Mouse (Mus musculus) myocyte (in vitro differentiated cells): ENCODE results near the gene Cdr2l. TPM values are rescaled to one million over a fixed set of nuclear protein-coding genes. Genes with fewer than 3 reads are reported as not detected.

Experiments used
- H3K27me3 ChIP-seq: one replicate; pipeline ENCODE4 v1.6.1; 2011; ENCODE audit not compliant: control insufficient read depth, insufficient read depth, insufficient read length
- H3K36me3 ChIP-seq: one replicate; pipeline ENCODE4 v1.6.1; 2011; ENCODE audit not compliant: control insufficient read depth, insufficient read depth
- H3K4me2 ChIP-seq: one replicate; pipeline ENCODE4 v1.6.1; 2011; ENCODE audit warnings: low read depth, control low read depth
- H3K4me3 ChIP-seq: one replicate; pipeline ENCODE4 v1.5.1; 2011; ENCODE audit warnings: mild to moderate bottlenecking, control low read depth, moderate library complexity
- H3K79me2 ChIP-seq: one replicate; pipeline ENCODE4 v1.6.1; 2011; ENCODE audit not compliant: control insufficient read depth, insufficient read depth
- H3ac ChIP-seq: one replicate; pipeline ENCODE4 v1.6.1; 2011; ENCODE audit not compliant: control insufficient read depth, insufficient read length
- CEBPB ChIP-seq: IDR thresholded peaks from 2 replicates; pipeline ENCODE4 v1.6.1; 2011; ENCODE audit warnings: mild to moderate bottlenecking, moderate library complexity; ENCODE audit not compliant: poor library complexity, insufficient read depth, severe bottlenecking
- E2F4 ChIP-seq: IDR thresholded peaks from one replicate; pipeline ENCODE4 v1.6.1; 2011; ENCODE audit warnings: mild to moderate bottlenecking, control low read depth, moderate library complexity; ENCODE audit not compliant: insufficient read depth
- MAX ChIP-seq: IDR thresholded peaks from one replicate; pipeline ENCODE4 v1.6.1; 2011; ENCODE audit warnings: low read depth, mild to moderate bottlenecking, control low read depth
- MYOD1 ChIP-seq, 3 experiments: IDR thresholded peaks; one replicate each; pipeline ENCODE4 v1.6.1; 2011; ENCODE audit warnings: control low read depth in 2 of 3, low read depth in 2 of 3, mild to moderate bottlenecking in 2 of 3, moderate library complexity in 1 of 3; ENCODE audit not compliant: insufficient read length in 2 of 3, control insufficient read depth in 1 of 3
- MYOG ChIP-seq, 3 experiments: IDR thresholded peaks; one replicate each; pipeline ENCODE4 v1.6.1; 2011; ENCODE audit warnings: control low read depth in 2 of 3, low read depth in 2 of 3, mild to moderate bottlenecking in 2 of 3; ENCODE audit not compliant: insufficient read length in 2 of 3, control insufficient read depth in 1 of 3, insufficient read depth in 1 of 3
- POLR2A ChIP-seq: IDR thresholded peaks from one replicate; pipeline ENCODE4 v1.6.1; 2011; ENCODE audit warnings: low read depth, mild to moderate bottlenecking, control low read depth, moderate library complexity; ENCODE audit not compliant: insufficient read length
- POLR2AphosphoS2 ChIP-seq: IDR thresholded peaks from one replicate; pipeline ENCODE4 v1.6.1; 2011; ENCODE audit warnings: low read depth, control low read depth; ENCODE audit not compliant: insufficient read length
- REST ChIP-seq: IDR thresholded peaks from one replicate; pipeline ENCODE4 v1.6.1; 2011; ENCODE audit warnings: mild to moderate bottlenecking, control low read depth, moderate library complexity; ENCODE audit not compliant: insufficient read depth, insufficient read length
- SRF ChIP-seq: IDR thresholded peaks from one replicate; pipeline ENCODE4 v1.6.1; 2011; ENCODE audit warnings: low read depth; ENCODE audit not compliant: control insufficient read depth, insufficient read length
- TCF12 ChIP-seq: IDR thresholded peaks from one replicate; pipeline ENCODE4 v1.6.1; 2011; ENCODE audit warnings: mild to moderate bottlenecking, control low read depth; ENCODE audit not compliant: poor library complexity, insufficient read depth, severe bottlenecking
- TCF3 ChIP-seq: IDR thresholded peaks from one replicate; pipeline ENCODE4 v1.6.1; 2011; ENCODE audit warnings: low read depth, control low read depth; ENCODE audit not compliant: insufficient read length
- USF1 ChIP-seq: IDR thresholded peaks from one replicate; pipeline ENCODE4 v1.6.1; 2011; ENCODE audit warnings: low read depth, mild to moderate bottlenecking, control low read depth, moderate library complexity
- polyA plus RNA-seq: library from polyadenylated mRNA; unstranded; fragments of >200 nt; fragmentation: generic; extraction: Trizol; gene quantifications from one replicate; pipeline ENCODE4 v1.2.1, GENCODE M21; 2012; ENCODE audit warnings: missing spikeins

Cdr2l gene
- polyA plus RNA-seq, 1 experiment, result 52.8 TPM

GRCm38 (mm10) chr11:115337826-115338225 is 43.9 kb upstream of the Cdr2l start:
- Histone ChIP-seq H3K79me2 (no peaks in the 10 kb centered on the region), H3K36me3 (no peaks in the 10 kb centered on the region), H3ac (no peak overlapping the region), H3K4me3 (no peak overlapping the region), H3K4me2 (no peak overlapping the region), H3K27me3 (peaks cover 57% of the 10 kb centered on the region)
- TF ChIP-seq E2F4 (no peak), MYOG (IDR thresholded peaks at IDR 0.05; ENCODE audit: control insufficient read depth in 1 of 3, insufficient read depth in 1 of 3, insufficient read length in 2 of 3, low read depth in 2 of 3) (no peak), TCF3 (no peak), POLR2AphosphoS2 (no peak), USF1 (no peak), MAX (no peak), POLR2A (no peak), MYOD1 (IDR thresholded peaks at IDR 0.05; ENCODE audit: control insufficient read depth in 1 of 3, insufficient read length in 2 of 3, low read depth in 2 of 3) (no peak), TCF12 (no peak), SRF (no peak), CEBPB (no peak), REST (no peak)

GRCm38 (mm10) chr11:115341246-115341645 is 40.5 kb upstream of the Cdr2l start:
- Histone ChIP-seq H3K27me3 (peaks cover 42% of the 10 kb centered on the region), H3K4me2 (no peak overlapping the region), H3ac (no peak overlapping the region), H3K36me3 (no peaks in the 10 kb centered on the region), H3K4me3 (no peak overlapping the region), H3K79me2 (no peaks in the 10 kb centered on the region)
- no peak for TF ChIP-seq MYOD1 (IDR thresholded peaks at IDR 0.05; ENCODE audit: control insufficient read depth in 1 of 3, insufficient read length in 2 of 3, low read depth in 2 of 3)
- no peak for TF ChIP-seq MAX
- TF ChIP-seq POLR2AphosphoS2, result no peak
- TF ChIP-seq MYOG (IDR thresholded peaks at IDR 0.05; ENCODE audit: control insufficient read depth in 1 of 3, insufficient read depth in 1 of 3, insufficient read length in 2 of 3, low read depth in 2 of 3), result no peak

DNA sequence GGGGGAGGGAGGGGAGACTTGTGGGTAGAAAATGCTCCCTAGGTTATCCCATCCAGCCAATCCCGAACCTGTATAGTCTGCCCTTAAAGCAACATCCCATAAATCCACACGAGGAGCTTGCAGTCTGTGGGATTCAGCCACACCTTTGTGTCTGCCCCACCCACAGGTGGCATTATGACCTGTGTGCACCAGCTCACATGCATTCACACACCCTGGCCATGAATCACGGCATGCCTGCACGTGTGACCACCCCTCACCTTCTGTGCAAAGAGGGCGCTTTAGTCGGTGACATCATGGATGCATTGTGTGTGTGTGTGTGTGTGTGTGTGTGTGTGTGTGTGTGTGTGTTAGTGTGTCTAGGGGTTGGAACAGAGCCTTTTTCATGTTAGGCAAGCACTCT is 39.9 kb upstream of the Cdr2l start:
- no peaks in the 10 kb centered on the region for H3K36me3 ChIP-seq
- TF ChIP-seq POLR2A (no peak), MYOD1 (IDR thresholded peaks at IDR 0.05; ENCODE audit: control insufficient read depth in 1 of 3, insufficient read length in 2 of 3, low read depth in 2 of 3) (no peak), E2F4 (no peak), REST (no peak), TCF12 (no peak), USF1 (no peak), MAX (no peak), POLR2AphosphoS2 (no peak), MYOG (IDR thresholded peaks at IDR 0.05; ENCODE audit: control insufficient read depth in 1 of 3, insufficient read depth in 1 of 3, insufficient read length in 2 of 3, low read depth in 2 of 3) (no peak), TCF3 (no peak), SRF (no peak), CEBPB (no peak)
- H3K4me3 ChIP-seq, result no peak overlapping the region
- no peaks in the 10 kb centered on the region for H3K79me2 ChIP-seq
- peaks cover 42% of the 10 kb centered on the region for H3K27me3 ChIP-seq
- no peak overlapping the region for H3ac ChIP-seq
- no peak overlapping the region for H3K4me2 ChIP-seq

DNA sequence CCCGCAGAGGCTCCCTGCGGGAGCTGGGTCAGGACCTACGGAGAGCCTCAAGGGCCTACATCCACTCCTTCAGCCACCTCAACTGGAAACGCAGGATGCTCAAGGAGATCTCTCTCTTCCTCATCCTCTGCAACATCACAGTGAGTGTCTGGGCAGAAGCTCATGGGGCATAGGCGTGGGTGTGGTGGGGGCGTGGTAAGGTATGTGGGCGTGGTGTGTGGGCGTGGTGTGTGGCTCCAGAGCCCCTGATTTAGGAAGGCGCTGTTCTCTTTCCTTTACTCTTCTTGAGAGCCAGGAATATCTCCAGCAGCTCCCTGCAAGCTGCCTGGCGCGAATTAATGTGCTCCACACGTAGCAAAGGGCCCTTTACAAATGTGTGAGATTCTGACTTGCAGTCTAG is 36.7 kb upstream of the Cdr2l start:
- H3K27me3 ChIP-seq, result peaks cover 32% of the 10 kb centered on the region
- peaks cover 4% of the 10 kb centered on the region for H3K36me3 ChIP-seq
- no peak for TF ChIP-seq MYOG (IDR thresholded peaks at IDR 0.05; ENCODE audit: control insufficient read depth in 1 of 3, insufficient read depth in 1 of 3, insufficient read length in 2 of 3, low read depth in 2 of 3)
- no peak for TF ChIP-seq POLR2AphosphoS2
- TF ChIP-seq E2F4, result no peak
- TF ChIP-seq POLR2A, result no peak
- no peak for TF ChIP-seq REST
- TF ChIP-seq USF1, result no peak
- TF ChIP-seq MAX, result no peak
- no peak for TF ChIP-seq TCF3
- TF ChIP-seq MYOD1 (IDR thresholded peaks at IDR 0.05; ENCODE audit: control insufficient read depth in 1 of 3, insufficient read length in 2 of 3, low read depth in 2 of 3), result no peak
- no peaks in the 10 kb centered on the region for H3K79me2 ChIP-seq
- no peak overlapping the region for H3K4me3 ChIP-seq
- H3ac ChIP-seq, result no peak overlapping the region
- H3K4me2 ChIP-seq, result no peak overlapping the region

- Histone ChIP-seq H3K79me2 (no peaks in the 10 kb centered on the region), H3K27me3 (peaks cover 26% of the 10 kb centered on the region), H3K36me3 (peaks cover 4% of the 10 kb centered on the region), H3ac (no peak overlapping the region), H3K4me2 (no peak overlapping the region), H3K4me3 (no peak overlapping the region)
- TF ChIP-seq POLR2A, result no peak
- TF ChIP-seq REST, result no peak
- TF ChIP-seq MYOD1 (IDR thresholded peaks at IDR 0.05; ENCODE audit: control insufficient read depth in 1 of 3, insufficient read length in 2 of 3, low read depth in 2 of 3), result no peak
- no peak for TF ChIP-seq MAX
- no peak for TF ChIP-seq E2F4
- TF ChIP-seq SRF, result no peak
These were observed 36.2 kb upstream of the Cdr2l start for GRCm38 (mm10) chr11:115345515-115345914.
